Mouse (Mus musculus) MEL (cell line): ENCODE results near the gene Prkcq. TPM values are rescaled to one million over a fixed set of nuclear protein-coding genes. Genes with fewer than 3 reads are reported as not detected.

Experiments used
- DNase-seq: peaks from one replicate; pipeline ENCODE4 v3.0.0; 2011; ENCODE audit warnings: low read depth, low spot score
- H3K27ac ChIP-seq: 2 replicates; pipeline ENCODE4 v1.5.1; 2012; ENCODE audit warnings: low read depth, mild to moderate bottlenecking, control low read depth, low read length, moderate library complexity; ENCODE audit not compliant: control insufficient read depth
- H3K27me3 ChIP-seq, 2 experiments: fragments of 150-350 bp in 1 of 2; sonication (generic) in 1 of 2; 2 replicates each; pipeline ENCODE4 v1.6.1; 2012; ENCODE audit warnings: low read length in 2 of 2, mild to moderate bottlenecking in 2 of 2, improper control_type of control experiment in 1 of 2, moderate library complexity in 1 of 2; ENCODE audit not compliant: insufficient read depth in 2 of 2, control insufficient read depth in 1 of 2
- H3K36me3 ChIP-seq, 2 experiments: 2 replicates each; pipeline ENCODE4 v1.6.1; 2012 to 2014; ENCODE audit warnings: low read length in 2 of 2, improper control_type of control experiment in 1 of 2, inconsistent platforms in 1 of 2, mild to moderate bottlenecking in 1 of 2; ENCODE audit not compliant: insufficient read depth in 2 of 2, control insufficient read depth in 1 of 2
- H3K4me1 ChIP-seq, 2 experiments: fragments of 150-350 bp in 1 of 2; sonication (generic) in 1 of 2; 2 replicates each; pipeline ENCODE4 v1.6.1; 2012; ENCODE audit warnings: low read length in 2 of 2, improper control_type of control experiment in 1 of 2, mild to moderate bottlenecking in 1 of 2; ENCODE audit not compliant: insufficient read depth in 2 of 2, control insufficient read depth in 1 of 2
- H3K4me3 ChIP-seq, 2 experiments: fragments of 150-350 bp in 1 of 2; sonication (generic) in 1 of 2; 2 replicates each; pipeline ENCODE4 v1.5.1; 2012; ENCODE audit warnings: low read depth in 2 of 2, low read length in 2 of 2, mild to moderate bottlenecking in 2 of 2, moderate library complexity in 2 of 2, control low read depth in 1 of 2, improper control_type of control experiment in 1 of 2; ENCODE audit not compliant: control insufficient read depth in 1 of 2, insufficient read depth in 1 of 2
- H3K79me2 ChIP-seq: 2 replicates; pipeline ENCODE4 v1.6.1; 2012; ENCODE audit warnings: mild to moderate bottlenecking, low read length, moderate library complexity; ENCODE audit not compliant: control insufficient read depth, poor library complexity, insufficient read depth
- H3K9ac ChIP-seq: 2 replicates; pipeline ENCODE4 v1.6.1; 2012; ENCODE audit warnings: low read depth, mild to moderate bottlenecking, control low read depth, low read length, moderate library complexity; ENCODE audit not compliant: control insufficient read depth, poor library complexity, severe bottlenecking
- H3K9me3 ChIP-seq: fragments of 150-350 bp; sonication (generic); replicated peaks from 2 replicates; pipeline ENCODE4 v1.6.1; 2012; ENCODE audit warnings: mild to moderate bottlenecking, low read length, improper control_type of control experiment, moderate library complexity; ENCODE audit not compliant: insufficient read depth
- BHLHE40 ChIP-seq: IDR thresholded peaks from 2 replicates; pipeline ENCODE4 v1.6.1; 2012; ENCODE audit warnings: low read depth, mild to moderate bottlenecking, inconsistent platforms, low read length, improper control_type of control experiment, borderline replicate concordance
- CHD2 ChIP-seq: IDR thresholded peaks from 2 replicates; pipeline ENCODE4 v1.6.1; 2011; ENCODE audit warnings: low read length, improper control_type of control experiment
- EP300 ChIP-seq, 2 experiments: IDR thresholded peaks; 2 replicates each; pipeline ENCODE4 v1.6.1; 2011; ENCODE audit warnings: improper control_type of control experiment in 2 of 2, low read length in 2 of 2, low read depth in 1 of 2, mild to moderate bottlenecking in 1 of 2
- ETS1 ChIP-seq: IDR thresholded peaks from 2 replicates; pipeline ENCODE4 v1.6.1; 2012; ENCODE audit warnings: low read depth, mild to moderate bottlenecking, inconsistent platforms, low read length, improper control_type of control experiment, moderate library complexity
- GATA1 ChIP-seq: IDR thresholded peaks from 2 replicates; pipeline ENCODE4 v1.6.1; 2011; ENCODE audit warnings: low read depth, low read length, improper control_type of control experiment
- JUND ChIP-seq: IDR thresholded peaks from 2 replicates; pipeline ENCODE4 v1.6.1; 2011; ENCODE audit warnings: low read depth, mild to moderate bottlenecking, improper control_type of control experiment, low read length
- MAFK ChIP-seq: IDR thresholded peaks from 2 replicates; pipeline ENCODE4 v1.6.1; 2011; ENCODE audit warnings: low read depth, mild to moderate bottlenecking, low read length, improper control_type of control experiment, borderline replicate concordance
- MAX ChIP-seq: IDR thresholded peaks from 2 replicates; pipeline ENCODE4 v1.6.1; 2011; ENCODE audit warnings: low read length, improper control_type of control experiment
- MAZ ChIP-seq: IDR thresholded peaks from 2 replicates; pipeline ENCODE4 v1.6.1; 2012; ENCODE audit warnings: low read depth, mild to moderate bottlenecking, inconsistent platforms, low read length, improper control_type of control experiment
- MXI1 ChIP-seq: IDR thresholded peaks from 2 replicates; pipeline ENCODE4 v1.6.1; 2011; ENCODE audit warnings: mild to moderate bottlenecking, low read depth, low read length, improper control_type of control experiment
- MYB ChIP-seq: IDR thresholded peaks from 2 replicates; pipeline ENCODE4 v1.6.1; 2011; ENCODE audit warnings: mild to moderate bottlenecking, low read depth, low read length, improper control_type of control experiment
- MYC ChIP-seq: IDR thresholded peaks from 2 replicates; pipeline ENCODE4 v1.6.1; 2011; ENCODE audit warnings: low read depth, mild to moderate bottlenecking, low read length, improper control_type of control experiment, moderate library complexity
- NELFE ChIP-seq: IDR thresholded peaks from 2 replicates; pipeline ENCODE4 v1.6.1; 2011; ENCODE audit warnings: low read depth, low read length, improper control_type of control experiment
- NRF1 ChIP-seq: IDR thresholded peaks from 2 replicates; pipeline ENCODE4 v1.6.1; 2014; ENCODE audit warnings: low read depth, mild to moderate bottlenecking, inconsistent platforms, low read length, improper control_type of control experiment, moderate library complexity; ENCODE audit not compliant: poor library complexity, insufficient read depth, severe bottlenecking
- POLR2A ChIP-seq, 2 experiments: IDR thresholded peaks; 2 replicates each; pipeline ENCODE4 v1.6.1; 2011 to 2012; ENCODE audit warnings: low read length in 2 of 2, mild to moderate bottlenecking in 2 of 2, control low read depth in 1 of 2, improper control_type of control experiment in 1 of 2, low read depth in 1 of 2, moderate library complexity in 1 of 2; ENCODE audit not compliant: control insufficient read depth in 1 of 2, insufficient read depth in 1 of 2, poor library complexity in 1 of 2
- RCOR1 ChIP-seq: IDR thresholded peaks from 2 replicates; pipeline ENCODE4 v1.6.1; 2012; ENCODE audit warnings: low read depth, mild to moderate bottlenecking, inconsistent platforms, low read length, improper control_type of control experiment
- SIN3A ChIP-seq: IDR thresholded peaks from 2 replicates; pipeline ENCODE4 v1.6.1; 2012; ENCODE audit warnings: low read length, improper control_type of control experiment, inconsistent platforms
- TBP ChIP-seq: IDR thresholded peaks from 2 replicates; pipeline ENCODE4 v1.8.0; 2011; ENCODE audit warnings: low read depth, low read length, improper control_type of control experiment
- TCF12 ChIP-seq: IDR thresholded peaks from 2 replicates; pipeline ENCODE4 v1.6.1; 2014; ENCODE audit warnings: low read depth, mild to moderate bottlenecking, inconsistent platforms, low read length, improper control_type of control experiment, moderate library complexity
- UBTF ChIP-seq: IDR thresholded peaks from 2 replicates; pipeline ENCODE4 v1.6.1; 2012; ENCODE audit warnings: low read depth, mild to moderate bottlenecking, inconsistent platforms, low read length, improper control_type of control experiment, moderate library complexity, borderline replicate concordance; ENCODE audit not compliant: insufficient read depth
- USF1 ChIP-seq: IDR thresholded peaks from 2 replicates; pipeline ENCODE4 v1.6.1; 2014; ENCODE audit warnings: low read depth, mild to moderate bottlenecking, inconsistent platforms, low read length, improper control_type of control experiment, moderate library complexity
- ZC3H11A ChIP-seq: IDR thresholded peaks from 2 replicates; pipeline ENCODE4 v1.6.1; 2012; ENCODE audit warnings: low read depth, mild to moderate bottlenecking, inconsistent platforms, low read length, improper control_type of control experiment
- polyA plus RNA-seq, 2 experiments: library from polyadenylated mRNA; stranded (reverse) in 1 of 2; unstranded in 1 of 2; fragments of >175 nt in 1 of 2; fragments of >200 nt in 1 of 2; gene quantifications; 2 replicates each; pipeline versions ENCODE4 v1.2.1 to v1.2.4; 2012; ENCODE audit warnings: low replicate concordance in 2 of 2, low read depth in 1 of 2; ENCODE audit not compliant: insufficient read length in 2 of 2, insufficient read depth in 1 of 2, missing spikeins in 1 of 2
- total RNA-seq: library from RNA; depleted of rRNA; stranded (reverse); fragments of 300-350 nt; gene quantifications from 2 replicates; pipeline ENCODE4 v1.2.3, GENCODE M21; 2012

The Prkcq gene
- total and polyA plus RNA-seq, 3 experiments, result 0.12 to 0.19 TPM; not detected in 1

GRCm38 (mm10) chr2:11196952-11197559 lies 25.1 kb downstream of the Prkcq start:
- Histone ChIP-seq H3K36me3 (peaks cover 0 to 36% of the 10 kb centered on the region in 2 experiments; a peak in 2 of 4 replicates), H3K27ac (peak overlapping the region; percentile 62), H3K79me2 (no peaks in the 10 kb centered on the region), H3K27me3 (no peaks in the 10 kb centered on the region), H3K9ac (no peak overlapping the region), H3K4me1 (peaks cover 26 to 31% of the 10 kb centered on the region in 2 experiments), H3K9me3 (no peaks in the 10 kb centered on the region), H3K4me3 (no peak overlapping the region)
- peak; percentile 82 for DNase-seq
- TF ChIP-seq POLR2A (IDR thresholded peaks at IDR 0.05; ENCODE audit: control insufficient read depth in 1 of 2, insufficient read depth in 1 of 2, low read depth in 1 of 2, low read length in 2 of 2, poor library complexity in 1 of 2), result no peak
- no peak for TF ChIP-seq NELFE
- peak; percentile 79 for TF ChIP-seq RCOR1
- no peak for TF ChIP-seq NRF1
- peak; percentile 92 for TF ChIP-seq ETS1
- TF ChIP-seq CHD2, result peak; percentile 16; the same call in 1 of the 2 replicates
- TF ChIP-seq JUND, result 0 out of 2 replicates have a peak, but pooled peaks have one; percentile 26
- peak; percentile 82 for TF ChIP-seq MXI1
- TF ChIP-seq BHLHE40, result peak; percentile 99
- peak; percentile 26; the same call in 1 of the 2 replicates for TF ChIP-seq MYB
- TF ChIP-seq TCF12, result peak; percentile 70
- peak; percentile 65; the same call in 1 of the 2 replicates for TF ChIP-seq SIN3A
- no peak; the same call in 1 of the 2 replicates for TF ChIP-seq ZC3H11A
- TF ChIP-seq GATA1, result peak; percentile 86
- peak; percentile 86 for TF ChIP-seq MAX
- TF ChIP-seq TBP, result no peak
- peak; percentile 95 for TF ChIP-seq MYC
- 0 out of 2 replicates have a peak, but pooled peaks have one; percentile 59 for TF ChIP-seq MAFK
- peak; percentile 90 to 91 for TF ChIP-seq EP300 (IDR thresholded peaks at IDR 0.05; ENCODE audit: low read depth in 1 of 2, low read length in 2 of 2)
- TF ChIP-seq USF1, result peak; percentile 83
- TF ChIP-seq UBTF, result no peak
- peak; percentile 41; the same call in 1 of the 2 replicates for TF ChIP-seq MAZ
